Mouse (Mus musculus): ENCODE measurements around the gene Eif4b. TPM values are rescaled to one million over a fixed set of nuclear protein-coding genes. Genes with fewer than 3 reads are reported as not detected.

The Eif4b gene
- polyA plus RNA-seq, 1 experiment from 2014 or later = 43.6 TPM

GRCm38 (mm10) chr15:102135522-102136128, 62.1 kb downstream of the Eif4b start:
- peak; percentile 0; the same call in 1 of the 2 replicates for ATAC-seq (ENCODE audit: low read depth)
- H3K9me3 ChIP-seq (replicated peaks; ENCODE audit: control insufficient read depth, low read length) = no peaks in the 10 kb centered on the region
- peak overlapping the region; percentile 81 for H3K9ac ChIP-seq (ENCODE audit: low read depth, low read length)
- H3K4me3 ChIP-seq (ENCODE audit: low read depth, low read length) = peak overlapping the region; percentile 77
- no peaks in the 10 kb centered on the region for H3K27me3 ChIP-seq (ENCODE audit: control insufficient read depth, insufficient read depth, low read depth, low read length)
- peak overlapping the region; percentile 94 for H3K4me2 ChIP-seq (ENCODE audit: low read depth, low read length)
- H3K36me3 ChIP-seq (ENCODE audit: control insufficient read depth, insufficient read depth) = peaks cover 7% of the 10 kb centered on the region
- 2% methylated on average over 35 of the region's 35 CpGs for WGBS (ENCODE audit: insufficient replicate concordance)
- H3K4me1 ChIP-seq (ENCODE audit: control insufficient read depth, low read depth, low read length) = peaks cover 19% of the 10 kb centered on the region
- H3K27ac ChIP-seq (ENCODE audit: low read length) = peak overlapping the region; percentile 75

GRCm38 (mm10) chr15:102136129-102136758, 62.7 kb downstream of the Eif4b start, which contains the start of gene Spryd3:
Gene Spryd3 (minus strand): TSS chr15:102136234.
- peaks cover 19% of the 10 kb centered on the region for H3K4me1 ChIP-seq (ENCODE audit: control insufficient read depth, low read depth, low read length)
- peak within 1 kb of the TSS; percentile 81 for H3K9ac ChIP-seq (ENCODE audit: low read depth, low read length)
- H3K27ac ChIP-seq (ENCODE audit: low read length) = peak within 1 kb of the TSS; percentile 75
- H3K27me3 ChIP-seq (ENCODE audit: control insufficient read depth, insufficient read depth, low read depth, low read length) = no peaks in the 10 kb centered on the region
- peak; percentile 98 for ATAC-seq (ENCODE audit: low read depth)
- peak within 1 kb of the TSS; percentile 77 for H3K4me3 ChIP-seq (ENCODE audit: low read depth, low read length)
- H3K36me3 ChIP-seq (ENCODE audit: control insufficient read depth, insufficient read depth) = peaks cover 7% of the 10 kb centered on the region
- WGBS (ENCODE audit: insufficient replicate concordance) = under 1% methylated on average over 49 of the region's 50 CpGs
- H3K9me3 ChIP-seq (replicated peaks; ENCODE audit: control insufficient read depth, low read length) = no peaks in the 10 kb centered on the region
- peak within 1 kb of the TSS; percentile 94 for H3K4me2 ChIP-seq (ENCODE audit: low read depth, low read length)

GRCm38 (mm10) chr15:102141120-102141519, 67.5 kb downstream of the Eif4b start:
- Histone ChIP-seq H3K27ac (ENCODE audit: low read length) (no peak overlapping the region), H3K4me1 (ENCODE audit: control insufficient read depth, low read depth, low read length) (peaks cover 9% of the 10 kb centered on the region), H3K4me3 (ENCODE audit: low read depth, low read length) (no peak overlapping the region), H3K9me3 (replicated peaks; ENCODE audit: control insufficient read depth, low read length) (no peaks in the 10 kb centered on the region), H3K9ac (ENCODE audit: low read depth, low read length) (no peak overlapping the region), H3K27me3 (ENCODE audit: control insufficient read depth, insufficient read depth, low read depth, low read length) (peaks cover 38% of the 10 kb centered on the region), H3K4me2 (ENCODE audit: low read depth, low read length) (no peak overlapping the region), H3K36me3 (ENCODE audit: control insufficient read depth, insufficient read depth) (no peaks in the 10 kb centered on the region)
- no peak for ATAC-seq (ENCODE audit: low read depth)
- WGBS (ENCODE audit: insufficient replicate concordance) = 69% methylated on average over 5 of the region's 5 CpGs

- no peak overlapping the region for H3K4me2 ChIP-seq (ENCODE audit: low read depth, low read length)
- no peak overlapping the region for H3K9ac ChIP-seq (ENCODE audit: low read depth, low read length)
- peaks cover 38% of the 10 kb centered on the region for H3K27me3 ChIP-seq (ENCODE audit: control insufficient read depth, insufficient read depth, low read depth, low read length)
- ATAC-seq (ENCODE audit: low read depth) = no peak
- H3K4me1 ChIP-seq (ENCODE audit: control insufficient read depth, low read depth, low read length) = peaks cover 10% of the 10 kb centered on the region
- no peak overlapping the region for H3K4me3 ChIP-seq (ENCODE audit: low read depth, low read length)
- no peak overlapping the region for H3K27ac ChIP-seq (ENCODE audit: low read length)
- WGBS (ENCODE audit: insufficient replicate concordance) = 52% methylated on average over 23 of the region's 23 CpGs
- no peaks in the 10 kb centered on the region for H3K36me3 ChIP-seq (ENCODE audit: control insufficient read depth, insufficient read depth)
- H3K9me3 ChIP-seq (replicated peaks; ENCODE audit: control insufficient read depth, low read length) = no peaks in the 10 kb centered on the region
Measured at GRCm38 (mm10) chr15:102142914-102143912, 69.6 kb downstream of the Eif4b start.

- no peaks in the 10 kb centered on the region for H3K9me3 ChIP-seq (replicated peaks; ENCODE audit: control insufficient read depth, low read length)
- H3K9ac ChIP-seq (ENCODE audit: low read depth, low read length) = no peak within 1 kb of the TSS
Measured at GRCm38 (mm10) chr15:102144274-102144711, 70.7 kb downstream of the Eif4b start, which contains the start of gene Igfbp6. Gene Igfbp6 (plus strand): TSS chr15:102144362.

GRCm38 (mm10) chr15:102144726-102145125, 71.2 kb downstream of the Eif4b start:
- no peaks in the 10 kb centered on the region for H3K9me3 ChIP-seq (replicated peaks; ENCODE audit: control insufficient read depth, low read length)
- ATAC-seq (ENCODE audit: low read depth) = no peak
- peaks cover 15% of the 10 kb centered on the region for H3K4me1 ChIP-seq (ENCODE audit: control insufficient read depth, low read depth, low read length)
- no peaks in the 10 kb centered on the region for H3K36me3 ChIP-seq (ENCODE audit: control insufficient read depth, insufficient read depth)
- WGBS (ENCODE audit: insufficient replicate concordance) = 18% methylated on average over 15 of the region's 19 CpGs
- no peak overlapping the region for H3K27ac ChIP-seq (ENCODE audit: low read length)
- peak overlapping the region; percentile 35 for H3K4me2 ChIP-seq (ENCODE audit: low read depth, low read length)
- H3K9ac ChIP-seq (ENCODE audit: low read depth, low read length) = no peak overlapping the region
- peaks cover 38% of the 10 kb centered on the region for H3K27me3 ChIP-seq (ENCODE audit: control insufficient read depth, insufficient read depth, low read depth, low read length)
- peak overlapping the region; percentile 5; the same call in 1 of the 2 replicates for H3K4me3 ChIP-seq (ENCODE audit: low read depth, low read length)

More at GRCm38 (mm10) chr15:102144274-102144711, 70.7 kb downstream of the Eif4b start, which contains the start of gene Igfbp6:
- 18% methylated on average over 22 of the region's 22 CpGs for WGBS (ENCODE audit: insufficient replicate concordance)
- peak within 1 kb of the TSS; percentile 5; the same call in 1 of the 2 replicates for H3K4me3 ChIP-seq (ENCODE audit: low read depth, low read length)
- peaks cover 13% of the 10 kb centered on the region for H3K4me1 ChIP-seq (ENCODE audit: control insufficient read depth, low read depth, low read length)
- 0 out of 2 replicates have a peak, but pooled peaks have one; percentile 19 for ATAC-seq (ENCODE audit: low read depth)
- no peak within 1 kb of the TSS for H3K27ac ChIP-seq (ENCODE audit: low read length)
- H3K27me3 ChIP-seq (ENCODE audit: control insufficient read depth, insufficient read depth, low read depth, low read length) = peaks cover 38% of the 10 kb centered on the region
- peak within 1 kb of the TSS; percentile 35 for H3K4me2 ChIP-seq (ENCODE audit: low read depth, low read length)
- H3K36me3 ChIP-seq (ENCODE audit: control insufficient read depth, insufficient read depth) = no peaks in the 10 kb centered on the region

GRCm38 (mm10) chr15:102145330-102145729, 71.8 kb downstream of the Eif4b start:
- Histone ChIP-seq H3K4me1 (ENCODE audit: control insufficient read depth, low read depth, low read length) (peaks cover 21% of the 10 kb centered on the region), H3K36me3 (ENCODE audit: control insufficient read depth, insufficient read depth) (no peaks in the 10 kb centered on the region), H3K27ac (ENCODE audit: low read length) (no peak overlapping the region), H3K27me3 (ENCODE audit: control insufficient read depth, insufficient read depth, low read depth, low read length) (peaks cover 38% of the 10 kb centered on the region), H3K4me3 (ENCODE audit: low read depth, low read length) (no peak overlapping the region), H3K4me2 (ENCODE audit: low read depth, low read length) (no peak overlapping the region), H3K9me3 (replicated peaks; ENCODE audit: control insufficient read depth, low read length) (no peaks in the 10 kb centered on the region), H3K9ac (ENCODE audit: low read depth, low read length) (no peak overlapping the region)
- ATAC-seq (ENCODE audit: low read depth) = no peak
- WGBS (ENCODE audit: insufficient replicate concordance) = 77% methylated on average over 10 of the region's 10 CpGs

- WGBS (ENCODE audit: insufficient replicate concordance) = 50% methylated on average over 5 of the region's 5 CpGs
- H3K4me3 ChIP-seq (ENCODE audit: low read depth, low read length) = no peak overlapping the region
- H3K36me3 ChIP-seq (ENCODE audit: control insufficient read depth, insufficient read depth) = no peaks in the 10 kb centered on the region
- no peak overlapping the region for H3K27ac ChIP-seq (ENCODE audit: low read length)
- no peaks in the 10 kb centered on the region for H3K9me3 ChIP-seq (replicated peaks; ENCODE audit: control insufficient read depth, low read length)
- peaks cover 38% of the 10 kb centered on the region for H3K27me3 ChIP-seq (ENCODE audit: control insufficient read depth, insufficient read depth, low read depth, low read length)
- H3K4me1 ChIP-seq (ENCODE audit: control insufficient read depth, low read depth, low read length) = peaks cover 28% of the 10 kb centered on the region
- ATAC-seq (ENCODE audit: low read depth) = no peak
- no peak overlapping the region for H3K4me2 ChIP-seq (ENCODE audit: low read depth, low read length)
- no peak overlapping the region for H3K9ac ChIP-seq (ENCODE audit: low read depth, low read length)
Measured at GRCm38 (mm10) chr15:102146089-102146488, 72.5 kb downstream of the Eif4b start.

All from liver, embryonic 16.5 days (tissue).